Mouse (Mus musculus) olfactory bulb, adult 2 months (tissue): Measurements from ENCODE around the gene Itga2.

Source experiments
- CTCF ChIP-seq: fragments of 200-500 bp; IDR thresholded peaks from 2 replicates; pipeline ENCODE4 v1.5.1; 2012; ENCODE audit warnings: low read depth, mild to moderate bottlenecking, low read length, moderate library complexity; ENCODE audit not compliant: insufficient read depth
- POLR2A ChIP-seq: fragments of 200-500 bp; IDR thresholded peaks from 2 replicates; pipeline ENCODE4 v1.6.1; 2012; ENCODE audit warnings: mild to moderate bottlenecking, low read depth, low read length, moderate library complexity; ENCODE audit not compliant: insufficient read depth

DNA sequence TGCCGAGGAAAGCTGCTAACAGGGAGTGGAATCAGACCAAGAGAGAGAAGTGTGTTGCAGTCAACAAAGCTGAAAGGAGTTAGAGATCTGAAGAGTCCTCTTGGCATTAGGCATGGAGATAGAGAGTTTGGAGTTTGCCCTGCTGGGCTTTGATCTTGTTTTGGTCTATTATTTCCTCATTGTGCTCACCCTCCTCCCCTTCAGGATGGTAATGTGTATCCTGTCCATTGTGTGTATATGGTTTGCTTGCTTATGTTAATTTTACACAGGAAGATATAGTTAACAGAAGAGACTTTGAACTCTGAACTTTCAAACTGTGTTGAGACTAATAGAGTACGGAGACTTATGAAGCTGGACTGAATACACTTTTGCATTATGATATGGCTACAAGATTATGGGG lies 128.9 kb downstream of the Itga2 start:
- TF ChIP-seq CTCF (no peak), POLR2A (no peak)
